Mouse (Mus musculus) forebrain, embryonic 10.5 days (tissue): ENCODE data around the gene Prss48. TPM values are rescaled to one million over a fixed set of nuclear protein-coding genes. Genes with fewer than 3 reads are reported as not detected.

ENCODE experiments used
- DNase-seq: peaks from one replicate; pipeline ENCODE4 v3.0.0-alpha.2; 2017; ENCODE audit warnings: low spot score; ENCODE audit errors: extremely low spot score
- H3K27ac ChIP-seq: fragments of 300-500 bp; sonication (generic); 2 replicates; pipeline ENCODE4 v1.5.1; 2016; ENCODE audit warnings: mild to moderate bottlenecking
- H3K27me3 ChIP-seq: fragments of 300-500 bp; sonication (generic); 2 replicates; pipeline ENCODE4 v1.6.1; 2016; ENCODE audit warnings: mild to moderate bottlenecking; ENCODE audit not compliant: poor library complexity, severe bottlenecking
- H3K36me3 ChIP-seq: fragments of 300-500 bp; sonication (generic); replicated peaks from 2 replicates; pipeline ENCODE4 v1.6.1; 2016; ENCODE audit warnings: mild to moderate bottlenecking, moderate library complexity
- H3K4me1 ChIP-seq: fragments of 300-500 bp; sonication (generic); 2 replicates; pipeline ENCODE4 v1.6.1; 2016
- H3K4me3 ChIP-seq: fragments of 300-500 bp; sonication (generic); 2 replicates; pipeline ENCODE4 v1.5.1; 2016; ENCODE audit warnings: mild to moderate bottlenecking, moderate library complexity
- H3K9me3 ChIP-seq: fragments of 300-500 bp; sonication (generic); 2 replicates; pipeline ENCODE4 v1.6.1; 2016; ENCODE audit warnings: mild to moderate bottlenecking, moderate library complexity
- WGBS: fragments of 180-500 bp; shearing (Covaris S2); methylation state at CpG from one replicate; pipeline ENCODE4 v1.1.7; 2016; 5-methylcytosine and 5-hydroxymethylcytosine counted together
- polyA plus RNA-seq: library from polyadenylated mRNA; unstranded; fragments of >200 nt; fragmentation: Nextera tagmentation; extraction: Ambion mirVana; gene quantifications from 2 replicates; pipeline ENCODE4 v1.2.1, GENCODE M21; 2016

Prss48 gene
- polyA plus RNA-seq = 0.16 TPM in 1 of 2 replicates, not detected in the other

- H3K27ac ChIP-seq = no peak within 1 kb of the TSS
- no peak for DNase-seq
- no peak within 1 kb of the TSS for H3K4me3 ChIP-seq
- 0 out of 2 replicates have a peak, but pooled peaks cover 2% of the 10 kb centered on the region for H3K9me3 ChIP-seq
- 73% methylated on average over 17 of the region's 17 CpGs for WGBS
- no peaks in the 10 kb centered on the region for H3K4me1 ChIP-seq
- H3K36me3 ChIP-seq = peaks cover 5% of the 10 kb centered on the region; the same call in 1 of the 2 replicates
- H3K27me3 ChIP-seq = no peaks in the 10 kb centered on the region
Measured at GRCm38 (mm10) chr3:86002423-86002822, at the start of gene Prss48. Gene Prss48, minus strand, starts transcription at chr3:86002491.

DNA sequence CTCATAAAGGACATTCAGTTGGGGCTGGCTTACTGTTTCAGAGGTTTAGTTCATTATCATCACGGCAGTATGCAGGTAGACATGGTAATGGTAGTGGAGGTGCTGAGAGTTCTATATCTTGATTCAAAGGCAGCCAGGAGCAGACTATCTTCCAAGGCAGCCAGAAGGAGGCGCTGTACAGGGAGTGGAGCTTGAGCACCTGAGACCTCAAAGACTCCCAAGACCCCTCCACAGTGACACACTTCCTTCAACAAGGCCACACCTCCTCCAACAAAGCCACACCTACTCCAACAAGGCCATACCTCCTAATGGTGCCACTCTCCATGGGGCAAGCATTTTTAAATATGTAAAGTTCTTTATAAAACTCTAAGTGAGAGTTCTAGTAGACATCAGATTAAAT lies 46.8 kb upstream of the Prss48 start:
- peaks cover 5% of the 10 kb centered on the region; the same call in 1 of the 2 replicates for H3K9me3 ChIP-seq
- no peak overlapping the region for H3K4me3 ChIP-seq
- no peaks in the 10 kb centered on the region for H3K4me1 ChIP-seq
- no peaks in the 10 kb centered on the region for H3K27me3 ChIP-seq
- no peak for DNase-seq
- no peak overlapping the region for H3K27ac ChIP-seq
- WGBS = 86% methylated on average over 2 of the region's 2 CpGs
- peaks cover 8% of the 10 kb centered on the region for H3K36me3 ChIP-seq

- 93% methylated on average over 9 of the region's 9 CpGs for WGBS
Measured at GRCm38 (mm10) chr3:86047686-86048408, 45.6 kb upstream of the Prss48 start.

DNA sequence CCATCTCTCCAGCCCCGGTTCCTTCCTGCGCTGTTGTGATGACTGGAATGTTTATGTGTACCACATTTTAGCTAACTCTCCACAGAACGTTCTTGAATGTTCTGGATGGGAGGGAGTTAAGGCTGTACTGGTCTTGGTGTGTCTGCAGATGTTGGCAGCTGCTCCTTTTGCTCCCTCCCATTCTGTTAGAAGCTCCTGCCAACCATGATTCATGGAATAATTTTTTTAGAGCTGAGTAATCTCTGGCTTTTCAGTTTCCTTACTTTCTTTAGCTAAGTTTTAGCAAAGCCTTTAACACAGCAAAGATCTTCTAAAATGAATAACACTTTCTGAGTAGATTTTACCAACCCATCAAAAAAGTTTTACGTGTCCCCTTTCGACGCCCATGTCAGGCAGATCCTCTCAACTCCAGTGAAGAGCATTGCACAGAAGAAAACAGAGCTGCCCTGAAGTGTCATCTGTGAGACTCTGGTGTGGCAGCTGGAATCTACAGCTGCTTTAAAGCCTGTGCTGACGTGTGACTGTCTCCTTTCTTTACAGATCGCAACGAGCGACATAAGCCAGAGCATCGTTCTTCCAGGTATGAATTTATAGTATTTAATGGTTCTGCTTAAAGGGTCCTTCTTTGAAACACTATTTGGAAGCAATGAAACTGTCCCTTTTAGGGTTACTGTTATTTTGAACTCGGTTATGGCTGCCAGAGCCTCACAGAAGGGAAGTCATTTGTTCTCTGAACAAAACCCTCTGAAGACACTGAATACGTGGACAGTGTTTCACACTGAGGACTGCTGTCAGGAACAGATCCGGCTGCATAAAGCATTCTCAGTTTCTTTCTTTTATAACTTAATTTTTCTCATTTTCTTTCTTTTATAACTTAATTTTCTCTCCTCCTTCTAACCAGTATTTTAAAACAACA lies 38.3 kb upstream of the Prss48 start:
- Histone ChIP-seq H3K4me1 (peaks cover 4% of the 10 kb centered on the region; the same call in 1 of the 2 replicates), H3K27ac (no peak overlapping the region), H3K36me3 (peaks cover 9% of the 10 kb centered on the region), H3K4me3 (no peak overlapping the region), H3K9me3 (no peaks in the 10 kb centered on the region), H3K27me3 (no peaks in the 10 kb centered on the region)
- DNase-seq = no peak
- 85% methylated on average over 14 of the region's 14 CpGs for WGBS

More at GRCm38 (mm10) chr3:86047686-86048408, 45.6 kb upstream of the Prss48 start:
- Histone ChIP-seq H3K4me1 (no peaks in the 10 kb centered on the region), H3K36me3 (peaks cover 12% of the 10 kb centered on the region), H3K27ac (no peak overlapping the region), H3K4me3 (no peak overlapping the region), H3K9me3 (peaks cover 5% of the 10 kb centered on the region; the same call in 1 of the 2 replicates), H3K27me3 (no peaks in the 10 kb centered on the region)
- DNase-seq = no peak

- DNase-seq = no peak
Measured at GRCm38 (mm10) chr3:86038648-86039047, 36.4 kb upstream of the Prss48 start.

DNA sequence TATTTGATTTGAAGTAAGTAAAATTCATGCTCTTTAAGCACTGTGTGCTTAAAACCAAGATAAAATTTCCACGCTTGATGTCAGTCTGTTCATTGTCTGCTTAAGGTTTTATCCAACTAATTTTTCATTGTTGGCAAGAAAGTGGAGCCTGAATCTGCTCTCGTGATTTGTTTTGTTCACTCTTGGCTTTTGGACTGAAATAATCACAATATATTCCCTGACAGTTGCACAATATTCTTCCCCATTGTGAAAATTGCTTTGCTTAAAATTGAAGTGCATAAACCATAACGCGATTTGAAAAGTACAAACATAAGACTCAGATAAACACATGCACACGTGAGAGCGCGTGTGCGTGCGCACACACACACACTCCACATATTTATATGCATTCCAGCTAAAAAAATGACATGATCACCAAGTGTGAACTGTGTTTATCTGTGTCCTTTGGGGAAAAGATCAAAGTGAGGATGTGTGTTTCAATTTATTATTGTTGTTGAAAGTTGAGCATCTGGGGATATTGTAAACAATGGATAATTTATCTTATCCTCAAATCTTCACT lies 35.7 kb upstream of the Prss48 start:
- DNase-seq = no peak
- WGBS = 94% methylated on average over 9 of the region's 9 CpGs
- Histone ChIP-seq H3K27me3 (no peaks in the 10 kb centered on the region), H3K27ac (no peak overlapping the region), H3K4me1 (peaks cover 4% of the 10 kb centered on the region; the same call in 1 of the 2 replicates), H3K4me3 (no peak overlapping the region), H3K36me3 (peaks cover 6% of the 10 kb centered on the region), H3K9me3 (no peaks in the 10 kb centered on the region)

More at GRCm38 (mm10) chr3:86038648-86039047, 36.4 kb upstream of the Prss48 start:
- 59% methylated on average over 3 of the region's 3 CpGs for WGBS
- H3K9me3 ChIP-seq = no peaks in the 10 kb centered on the region
- H3K27ac ChIP-seq = no peak overlapping the region
- H3K4me1 ChIP-seq = peaks cover 4% of the 10 kb centered on the region; the same call in 1 of the 2 replicates
- H3K27me3 ChIP-seq = no peaks in the 10 kb centered on the region
- H3K36me3 ChIP-seq = peaks cover 9% of the 10 kb centered on the region
- H3K4me3 ChIP-seq = no peak overlapping the region

GRCm38 (mm10) chr3:86033455-86034090 lies 31.3 kb upstream of the Prss48 start:
- Histone ChIP-seq H3K9me3 (no peaks in the 10 kb centered on the region), H3K4me3 (no peak overlapping the region), H3K36me3 (peaks cover 5% of the 10 kb centered on the region; the same call in 1 of the 2 replicates), H3K27ac (no peak overlapping the region), H3K27me3 (no peaks in the 10 kb centered on the region), H3K4me1 (peaks cover 1% of the 10 kb centered on the region; the same call in 1 of the 2 replicates)
- DNase-seq = no peak
- 93% methylated on average over 9 of the region's 9 CpGs for WGBS

DNA sequence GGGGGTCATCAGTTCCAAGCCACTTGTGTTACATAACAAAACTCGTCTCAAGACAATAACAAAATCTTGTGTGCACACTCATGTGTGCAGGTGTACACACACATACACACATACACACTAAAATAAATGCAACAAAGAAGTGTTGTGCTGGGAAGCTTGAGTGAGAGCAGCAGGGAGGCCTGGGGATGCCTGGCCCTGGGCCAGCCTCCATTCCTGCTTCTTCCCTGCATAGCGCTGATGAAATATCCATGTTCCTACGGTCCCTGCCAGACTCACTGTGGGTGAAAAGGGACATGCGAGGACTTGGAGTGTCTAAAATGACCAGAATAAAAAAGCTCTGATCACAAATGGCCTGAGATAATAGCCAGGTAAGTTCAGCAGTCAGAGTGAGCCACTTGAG lies 28.3 kb upstream of the Prss48 start:
- Histone ChIP-seq H3K27ac (no peak overlapping the region), H3K4me3 (no peak overlapping the region), H3K4me1 (no peaks in the 10 kb centered on the region), H3K9me3 (no peaks in the 10 kb centered on the region), H3K36me3 (no peaks in the 10 kb centered on the region), H3K27me3 (no peaks in the 10 kb centered on the region)
- DNase-seq = no peak
- 92% methylated on average over 4 of the region's 4 CpGs for WGBS

GRCm38 (mm10) chr3:86028658-86029375 lies 26.5 kb upstream of the Prss48 start:
- WGBS = 91% methylated on average over 15 of the region's 15 CpGs
- Histone ChIP-seq H3K4me1 (no peaks in the 10 kb centered on the region), H3K9me3 (no peaks in the 10 kb centered on the region; the same call in 1 of the 2 replicates), H3K36me3 (no peaks in the 10 kb centered on the region), H3K4me3 (no peak overlapping the region), H3K27ac (no peak overlapping the region), H3K27me3 (no peaks in the 10 kb centered on the region)
- DNase-seq = no peak

DNA sequence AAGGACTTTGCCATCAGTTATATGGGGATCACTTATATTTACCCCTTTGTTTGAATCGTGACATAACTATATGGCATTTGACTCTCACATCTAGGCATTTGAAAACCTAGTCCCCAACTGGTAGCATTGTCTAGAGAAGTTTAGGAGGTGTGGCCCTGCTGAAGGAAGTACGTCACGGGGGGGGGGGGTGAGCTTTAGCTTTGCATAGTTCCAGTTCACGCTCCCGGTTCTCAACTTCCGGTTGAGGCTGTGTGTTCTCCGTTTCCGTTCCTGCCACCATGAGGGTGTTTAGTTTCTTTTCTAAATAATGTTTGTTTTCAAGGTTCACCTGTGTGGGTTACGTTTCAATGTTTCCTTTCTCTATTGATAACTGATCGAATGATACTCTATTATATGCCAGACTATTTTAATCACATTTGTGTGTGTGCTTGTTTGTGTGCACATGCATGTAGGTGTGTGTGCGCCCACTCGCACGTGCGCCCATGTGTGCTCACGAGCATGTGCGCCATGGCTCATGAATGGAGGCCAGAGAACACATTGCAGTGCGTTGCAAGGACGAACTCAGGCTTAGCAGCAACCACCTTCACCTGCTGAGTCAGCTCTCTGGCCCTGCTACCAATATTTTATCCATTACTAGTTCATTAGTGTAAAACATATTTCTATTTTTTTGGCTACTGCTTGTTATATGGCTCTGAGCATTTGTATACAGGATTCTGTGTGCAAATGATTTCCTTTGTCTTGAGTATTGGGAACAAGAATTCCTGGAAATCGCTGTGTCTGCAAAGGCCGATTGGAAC lies 23.2 kb upstream of the Prss48 start:
- WGBS = 96% methylated on average over 20 of the region's 20 CpGs
- H3K4me1 ChIP-seq = no peaks in the 10 kb centered on the region

More for the DNA sequence above, 23.2 kb upstream of the Prss48 start:
- no peak for DNase-seq
- Histone ChIP-seq H3K36me3 (no peaks in the 10 kb centered on the region), H3K27ac (no peak overlapping the region), H3K4me3 (no peak overlapping the region), H3K27me3 (no peaks in the 10 kb centered on the region), H3K9me3 (no peaks in the 10 kb centered on the region; the same call in 1 of the 2 replicates)
